Mouse (Mus musculus) frontal cortex, postnatal 14 days (tissue): ENCODE measurements at regions not wholly inside any gene's neighbourhood (a gene's known extent, or its start where the extent isn't known, plus 50 kb on each side); places are given as distances from the start of the nearest gene placed in this dataset.

Source experiments
- DNase-seq, 2 experiments: peaks; one replicate each; pipeline ENCODE4 v3.0.0; 2022; ENCODE audit warnings: low spot score in 2 of 2

DNA sequence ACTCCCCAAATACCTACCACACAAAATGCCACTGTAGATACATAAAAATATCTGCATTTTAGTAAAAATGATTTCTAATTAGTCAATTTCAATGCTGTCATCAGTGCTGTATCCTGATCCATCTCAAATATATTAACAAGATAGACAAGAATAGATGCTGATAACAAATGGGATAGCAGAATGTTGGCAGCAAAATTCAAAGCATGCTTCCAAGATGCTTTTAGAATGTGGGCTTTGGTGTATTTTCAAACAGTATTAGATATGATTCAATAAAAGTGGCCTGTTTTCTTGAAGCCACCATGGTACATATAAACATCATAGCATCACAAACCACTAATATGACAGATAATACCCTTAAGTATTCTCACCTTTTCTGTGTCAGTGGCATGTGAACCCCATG is 597.6 kb downstream of the Cenpc1 start:
- no peak for DNase-seq

GRCm38 (mm10) chr5:85467151-85467550 is 598.2 kb downstream of the Cenpc1 start:
- no peak for DNase-seq
